Mouse (Mus musculus) midbrain, embryonic 16.5 days (tissue): ENCODE data around the gene Klc1. TPM values are rescaled to one million over a fixed set of nuclear protein-coding genes. Genes with fewer than 3 reads are reported as not detected.
A peak's percentile ranks its signal among the peaks of the same experiment; 100 is the strongest.
"Not testable (repeated sequence)": the region's sequence is repeated elsewhere in the genome, so short reads cannot be mapped to it uniquely, and the experiment has no call there.

Source experiments
- ATAC-seq: fragments of 200-750 bp; cut with Nextera tagmentation; 2 replicates; pipeline ENCODE4 v1.8.0; 2017; ENCODE audit warnings: moderate TSS enrichment
- H3K27ac ChIP-seq: fragments of 300-500 bp; sonication (generic); 2 replicates; pipeline ENCODE4 v1.5.1; 2014; ENCODE audit warnings: mild to moderate bottlenecking, low read length, mixed read lengths
- H3K27me3 ChIP-seq: fragments of 300-500 bp; sonication (generic); 2 replicates; pipeline ENCODE4 v1.6.1; 2014; ENCODE audit warnings: low read depth, low read length, mixed read lengths; ENCODE audit not compliant: control insufficient read depth, insufficient read depth
- H3K36me3 ChIP-seq: fragments of 300-500 bp; sonication (generic); 2 replicates; pipeline ENCODE4 v1.6.1; 2014; ENCODE audit warnings: mild to moderate bottlenecking, low read length, moderate library complexity, mixed read lengths; ENCODE audit not compliant: control insufficient read depth, insufficient read depth
- H3K4me1 ChIP-seq: fragments of 300-500 bp; sonication (generic); 2 replicates; pipeline ENCODE4 v1.6.1; 2014; ENCODE audit warnings: mild to moderate bottlenecking, low read length, mixed read lengths; ENCODE audit not compliant: control insufficient read depth, insufficient read depth
- H3K4me2 ChIP-seq: fragments of 300-500 bp; sonication (generic); 2 replicates; pipeline ENCODE4 v1.6.1; 2014; ENCODE audit warnings: mild to moderate bottlenecking, low read length, mixed read lengths
- H3K4me3 ChIP-seq: fragments of 300-500 bp; sonication (generic); 2 replicates; pipeline ENCODE4 v1.5.1; 2014; ENCODE audit warnings: low read depth, mild to moderate bottlenecking, low read length, moderate library complexity, mixed read lengths
- H3K9ac ChIP-seq: fragments of 300-500 bp; sonication (generic); 2 replicates; pipeline ENCODE4 v1.6.1; 2014; ENCODE audit warnings: low read depth, low read length, mixed read lengths
- H3K9me3 ChIP-seq: fragments of 300-500 bp; sonication (generic); replicated peaks from 2 replicates; pipeline ENCODE4 v1.6.1; 2014; ENCODE audit warnings: mild to moderate bottlenecking, low read length, mixed read lengths; ENCODE audit not compliant: control insufficient read depth, poor library complexity, severe bottlenecking
- WGBS: fragments of 180-500 bp; shearing (Covaris S2); extraction: QIAGEN DNeasy Blood & Tissue Kit; methylation state at CpG from one replicate; pipeline ENCODE4 v1.1.7; 2014; 5-methylcytosine and 5-hydroxymethylcytosine counted together
- polyA plus RNA-seq: library from polyadenylated mRNA; unstranded; fragments of >200 nt; fragmentation: Nextera tagmentation; extraction: Ambion mirVana; gene quantifications from 2 replicates; pipeline ENCODE4 v1.2.1, GENCODE M21; 2015

The Klc1 gene
- polyA plus RNA-seq: 665 and 671 TPM in 2 replicates

DNA sequence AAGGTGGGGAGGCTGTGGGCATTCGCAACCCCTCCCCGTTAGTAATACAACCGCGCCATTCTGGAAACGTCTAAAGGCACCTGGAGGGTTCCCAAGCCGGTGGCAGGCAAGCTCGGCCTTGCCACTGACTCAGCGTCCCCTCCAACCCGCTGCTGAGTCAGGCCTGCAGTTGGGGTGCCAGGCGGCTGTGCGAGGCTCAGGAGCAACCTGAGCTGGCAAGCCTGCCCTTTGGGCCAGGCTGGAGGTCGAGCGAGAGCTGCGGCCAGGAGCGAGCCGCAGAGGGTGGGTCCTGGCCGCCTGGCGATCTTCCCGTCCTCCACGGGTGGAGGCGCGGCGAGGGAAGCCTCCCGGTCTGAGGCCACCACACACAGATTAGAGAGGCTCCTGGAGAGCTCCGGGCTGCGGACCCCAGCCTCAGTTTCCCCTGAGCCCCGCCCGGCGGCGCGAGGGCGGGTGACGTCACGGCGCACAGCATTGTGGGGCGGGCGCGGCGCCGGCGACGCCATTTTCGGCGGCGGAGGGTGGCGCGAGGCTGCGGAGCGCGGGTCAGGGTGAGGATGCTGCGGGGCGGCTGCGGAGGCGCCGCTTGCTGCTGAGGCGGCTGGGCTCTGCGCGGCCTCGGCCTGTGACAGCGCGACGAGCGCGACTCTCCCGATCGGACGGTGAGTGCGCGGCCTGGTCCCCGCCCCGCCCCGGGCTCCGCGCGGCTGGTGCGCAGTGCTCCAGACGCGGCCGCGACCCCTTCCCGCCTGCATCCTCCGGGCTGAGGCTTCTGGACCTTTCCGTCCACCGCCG is at the start of gene Klc1:
Klc1 (plus strand) TSS at position 469 of the 795 bp plus-strand sequence.
- Histone ChIP-seq H3K4me3 (peak within 1 kb of the TSS; percentile 99), H3K9ac (peak within 1 kb of the TSS; percentile 99), H3K27me3 (no peaks in the 10 kb centered on the region), H3K4me2 (peak within 1 kb of the TSS; percentile 97), H3K4me1 (peaks cover 30% of the 10 kb centered on the region), H3K36me3 (0 out of 2 replicates have a peak, but pooled peaks cover 3% of the 10 kb centered on the region), H3K27ac (peak within 1 kb of the TSS; percentile 99), H3K9me3 (no peaks in the 10 kb centered on the region)
- peak; percentile 72 for ATAC-seq
- WGBS: under 1% methylated on average over 55 of the region's 85 CpGs

GRCm38 (mm10) chr12:111710091-111710490 is 48.6 kb upstream of the Klc1 start:
- H3K4me1 ChIP-seq: peaks cover 20% of the 10 kb centered on the region
- H3K9me3 ChIP-seq: no peaks in the 10 kb centered on the region
- H3K4me2 ChIP-seq: no peak overlapping the region
- H3K36me3 ChIP-seq: peaks cover 20% of the 10 kb centered on the region
- no peaks in the 10 kb centered on the region for H3K27me3 ChIP-seq
- 95% methylated on average over 10 of the region's 10 CpGs for WGBS
- no peak for ATAC-seq
- H3K9ac ChIP-seq: no peak overlapping the region
- H3K4me3 ChIP-seq: no peak overlapping the region
- H3K27ac ChIP-seq: no peak overlapping the region

DNA sequence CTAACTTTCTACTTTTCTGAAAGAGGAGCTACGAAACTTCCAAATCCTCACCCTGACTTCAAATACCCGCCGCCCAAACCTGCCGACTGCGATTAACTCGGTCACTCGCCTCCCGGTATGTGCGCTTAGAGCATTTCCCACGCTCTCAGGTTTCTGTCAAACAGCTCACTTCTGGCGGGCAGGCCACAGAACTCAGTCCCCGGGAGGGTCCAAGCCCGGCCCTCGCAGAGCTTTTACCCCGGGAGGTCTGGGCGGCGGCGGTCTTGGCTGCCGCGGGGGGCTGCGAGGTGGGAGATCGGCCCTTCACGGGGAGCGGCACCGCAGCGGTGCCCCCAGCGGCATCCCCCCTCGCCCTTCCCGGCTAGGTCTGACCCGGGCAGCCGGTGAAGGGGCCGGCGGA is 46.2 kb upstream of the Klc1 start:
- under 1% methylated on average over 30 of the region's 33 CpGs for WGBS
- no peak; the same call in 1 of the 2 replicates for ATAC-seq
- H3K9ac ChIP-seq: peak overlapping the region; percentile 95
- H3K4me1 ChIP-seq: peaks cover 20% of the 10 kb centered on the region
- H3K4me3 ChIP-seq: peak overlapping the region; percentile 100
- H3K27ac ChIP-seq: peak overlapping the region; percentile 91
- H3K9me3 ChIP-seq: no peaks in the 10 kb centered on the region
- peaks cover 20% of the 10 kb centered on the region for H3K36me3 ChIP-seq
- H3K4me2 ChIP-seq: peak overlapping the region; percentile 83
- no peaks in the 10 kb centered on the region for H3K27me3 ChIP-seq

- ATAC-seq: peak; percentile 96
- no peaks in the 10 kb centered on the region for H3K9me3 ChIP-seq
- H3K27me3 ChIP-seq: no peaks in the 10 kb centered on the region
- peak within 1 kb of the TSS; percentile 100 for H3K4me3 ChIP-seq
- peak within 1 kb of the TSS; percentile 83 for H3K4me2 ChIP-seq
- H3K9ac ChIP-seq: peak within 1 kb of the TSS; percentile 95
- WGBS: under 1% methylated on average over 70 of the region's 86 CpGs
- H3K4me1 ChIP-seq: peaks cover 20% of the 10 kb centered on the region
- H3K27ac ChIP-seq: peak within 1 kb of the TSS; percentile 91
- peaks cover 20% of the 10 kb centered on the region for H3K36me3 ChIP-seq
Measured at GRCm38 (mm10) chr12:111713004-111713651, 45.5 kb upstream of the Klc1 start, which contains the start of the genes Bag5 and Apopt1. TSS of gene Bag5 (minus strand) at chr12:111713257. TSS of gene Apopt1 (plus strand) at chr12:111713261.

DNA sequence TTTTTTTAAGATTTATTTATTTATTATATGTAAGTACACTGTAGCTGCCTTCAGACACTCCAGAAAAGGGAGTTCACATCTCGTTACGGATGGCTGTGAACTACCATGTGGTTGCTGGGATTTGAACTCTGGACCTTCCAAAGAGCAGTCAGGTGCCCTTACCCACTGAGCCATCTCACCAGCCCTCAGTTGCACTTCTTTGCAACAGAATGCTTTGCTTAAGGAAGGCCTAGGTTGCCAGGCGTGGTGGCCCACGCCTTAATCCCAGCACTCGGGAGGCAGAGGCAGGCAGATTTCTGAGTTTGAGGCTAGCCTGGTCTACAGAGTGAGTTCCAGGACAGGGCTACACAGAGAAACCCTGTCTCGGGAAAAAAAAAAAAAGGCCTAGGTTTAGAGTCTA is 44.8 kb upstream of the Klc1 start:
- not testable (repeated sequence) for ATAC-seq, H3K9ac ChIP-seq, H3K27me3 ChIP-seq, H3K27ac ChIP-seq, H3K9me3 ChIP-seq
- Histone ChIP-seq H3K4me1 (peaks cover 25% of the 10 kb centered on the region), H3K36me3 (peaks cover 16% of the 10 kb centered on the region), H3K4me3 (peak overlapping the region; percentile 100), H3K4me2 (peak overlapping the region; percentile 64)
- 85% methylated on average over 6 of the region's 6 CpGs for WGBS

- H3K9ac ChIP-seq: no peak overlapping the region
- ATAC-seq: no peak
- WGBS: 97% methylated on average over 7 of the region's 7 CpGs
Measured at GRCm38 (mm10) chr12:111716505-111716904, 42.1 kb upstream of the Klc1 start.

DNA sequence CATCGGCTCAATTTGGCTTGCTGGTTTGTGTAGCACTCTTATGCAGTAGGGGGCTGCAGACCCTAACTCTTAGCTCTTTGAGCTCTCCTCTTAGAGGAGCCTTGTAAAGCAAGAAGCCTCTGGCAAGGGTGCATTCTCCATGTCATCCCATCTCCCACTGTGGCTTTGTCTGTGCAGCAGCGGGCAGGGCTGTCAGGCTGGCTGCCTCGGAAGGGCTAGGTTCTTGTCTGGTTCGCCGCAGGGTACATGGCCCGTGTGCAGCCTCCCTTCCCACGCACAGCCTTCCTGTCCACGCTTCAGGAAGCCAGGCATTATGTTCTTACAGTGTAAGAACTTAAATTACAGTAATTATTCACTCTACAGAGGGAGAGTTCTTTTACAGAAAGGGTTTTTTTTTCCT is 40.0 kb upstream of the Klc1 start:
- H3K4me3 ChIP-seq: no peak overlapping the region
- no peaks in the 10 kb centered on the region for H3K9me3 ChIP-seq
- 24% methylated on average over 8 of the region's 8 CpGs for WGBS
- H3K27me3 ChIP-seq: no peaks in the 10 kb centered on the region
- H3K9ac ChIP-seq: 0 out of 2 replicates have a peak overlapping the region, but pooled peaks have one; percentile 7
- H3K36me3 ChIP-seq: no peaks in the 10 kb centered on the region
- peaks cover 14% of the 10 kb centered on the region for H3K4me1 ChIP-seq
- 0 out of 2 replicates have a peak, but pooled peaks have one; percentile 45 for ATAC-seq
- no peak overlapping the region for H3K4me2 ChIP-seq
- peak overlapping the region; percentile 61 for H3K27ac ChIP-seq

More at GRCm38 (mm10) chr12:111716505-111716904, 42.1 kb upstream of the Klc1 start:
- H3K36me3 ChIP-seq: no peaks in the 10 kb centered on the region
- H3K4me2 ChIP-seq: no peak overlapping the region
- H3K4me3 ChIP-seq: no peak overlapping the region
- H3K27me3 ChIP-seq: no peaks in the 10 kb centered on the region
- H3K27ac ChIP-seq: no peak overlapping the region
- peaks cover 22% of the 10 kb centered on the region for H3K4me1 ChIP-seq
- no peaks in the 10 kb centered on the region for H3K9me3 ChIP-seq

DNA sequence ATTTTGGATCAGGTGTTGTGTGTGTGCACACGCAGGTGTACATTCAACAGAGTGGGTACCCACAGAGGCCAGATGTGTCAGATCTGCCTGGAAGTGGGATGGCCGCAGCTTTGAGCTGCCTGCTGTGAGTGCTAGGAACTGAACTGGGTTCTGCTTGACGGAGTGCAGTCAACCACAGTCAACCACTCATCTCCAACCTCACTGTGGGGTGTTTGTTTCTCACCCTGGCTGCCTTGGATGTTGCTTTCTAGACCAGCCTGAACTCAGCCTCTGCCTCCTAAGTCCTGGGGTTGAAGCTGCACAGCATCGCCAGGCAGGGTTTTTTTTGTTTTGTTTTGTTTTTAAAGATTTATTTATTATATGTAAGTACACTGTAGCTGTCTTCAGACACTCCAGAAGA is 38.4 kb upstream of the Klc1 start:
- no peaks in the 10 kb centered on the region for H3K9me3 ChIP-seq
- H3K36me3 ChIP-seq: peaks cover 2% of the 10 kb centered on the region; the same call in 1 of the 2 replicates
- no peak overlapping the region for H3K4me2 ChIP-seq
- peaks cover 4% of the 10 kb centered on the region; the same call in 1 of the 2 replicates for H3K4me1 ChIP-seq
- no peak for ATAC-seq
- no peak overlapping the region for H3K27ac ChIP-seq
- 75% methylated on average over 4 of the region's 4 CpGs for WGBS
- H3K4me3 ChIP-seq: no peak overlapping the region
- no peak overlapping the region for H3K9ac ChIP-seq
- no peaks in the 10 kb centered on the region for H3K27me3 ChIP-seq
